22 mouse cellular contexts compared by ENCODE assay signal in genomic region chr17:25583858-25584257, GRCm38 (mm10). TPM values are rescaled to one million over a fixed set of nuclear protein-coding genes. Genes with fewer than 3 reads are reported as not detected.
A peak's percentile ranks its signal among the peaks of the same experiment; 100 is the strongest.
DNase-seq lines count a peak whose midpoint lies in the region; ATAC-seq lines count a peak whose summit lies in the region.
"Had no signal": no experiment of that assay in that cellular context is flagged by ENCODE, and none has a peak within 500 bp of the region (broad histone marks: within the 10 kb centered on the region; RNA-seq: fewer than 3 reads in every experiment).

No protein-coding gene starts in this region.

- WGBS in liver, embryonic 11.5 days = 37% methylated on average over 8 of the region's 8 CpGs
- 19% methylated on average over 8 of the region's 8 CpGs for WGBS in liver, embryonic 12.5 days (ENCODE audit: insufficient replicate concordance)
- WGBS in kidney, embryonic 14.5 days = 85% methylated on average over 8 of the region's 8 CpGs
- 94% methylated on average over 8 of the region's 8 CpGs for WGBS in midbrain, embryonic 16.5 days

- ATAC-seq in liver, embryonic 11.5 days (replicated peaks; ENCODE audit: low FRiP score) = peak; percentile 57
- no peak for ATAC-seq in liver, embryonic 12.5 days
- peak; percentile 75 for ATAC-seq in megakaryocyte, adult 5-6 weeks (ENCODE audit: poor library complexity, severe bottlenecking)
- no peak for ATAC-seq in kidney, embryonic 14.5 days (ENCODE audit: low FRiP score, low TSS enrichment)
- ATAC-seq in midbrain, embryonic 16.5 days = no peak
- ATAC-seq: forebrain, embryonic 14.5 days; hindbrain, embryonic 16.5 days; intestine, postnatal 0 days; midbrain, embryonic 15.5 days had no signal

- H3K27ac ChIP-seq in liver, embryonic 11.5 days (ENCODE audit: low read depth, low read length) = no peak overlapping the region
- H3K27ac ChIP-seq in liver, embryonic 12.5 days = no peak overlapping the region
- H3K27ac ChIP-seq in kidney, embryonic 14.5 days (ENCODE audit: low read depth, low read length) = no peak overlapping the region
- no peak overlapping the region for H3K27ac ChIP-seq in midbrain, embryonic 16.5 days (ENCODE audit: low read length)
- H3K27ac ChIP-seq: embryonic facial prominence, embryonic 13.5 days; heart, embryonic 15.5 days; kidney, postnatal 0 days; limb, embryonic 10.5 days; liver, embryonic 14.5 days; midbrain, embryonic 15.5 days had no signal

- no peaks in the 10 kb centered on the region for H3K27me3 ChIP-seq in liver, embryonic 11.5 days (replicated peaks; ENCODE audit: control insufficient read depth, insufficient read depth, low read length)
- H3K27me3 ChIP-seq in liver, embryonic 12.5 days (replicated peaks) = no peaks in the 10 kb centered on the region
- H3K27me3 ChIP-seq in kidney, embryonic 14.5 days (ENCODE audit: control insufficient read depth, insufficient read depth, low read length) = no peaks in the 10 kb centered on the region
- no peaks in the 10 kb centered on the region for H3K27me3 ChIP-seq in midbrain, embryonic 16.5 days (ENCODE audit: control insufficient read depth, insufficient read depth, low read depth, low read length)
- H3K27me3 ChIP-seq: embryonic facial prominence, embryonic 13.5 days; heart, embryonic 15.5 days; midbrain, embryonic 15.5 days had no signal

- no peak overlapping the region for H3K9ac ChIP-seq in liver, embryonic 11.5 days (ENCODE audit: low read depth, low read length)
- H3K9ac ChIP-seq in liver, embryonic 12.5 days = no peak overlapping the region
- H3K9ac ChIP-seq in kidney, embryonic 14.5 days (ENCODE audit: low read depth, low read length) = no peak overlapping the region
- no peak overlapping the region for H3K9ac ChIP-seq in midbrain, embryonic 16.5 days (ENCODE audit: low read depth, low read length)
- H3K9ac ChIP-seq: embryonic facial prominence, embryonic 13.5 days; heart, embryonic 15.5 days; liver, embryonic 14.5 days; midbrain, embryonic 15.5 days had no signal

- H3K36me3 ChIP-seq in liver, embryonic 11.5 days (ENCODE audit: control insufficient read depth, insufficient read depth, low read length) = peaks cover 2% of the 10 kb centered on the region; the same call in 1 of the 2 replicates
- peaks cover 34% of the 10 kb centered on the region for H3K36me3 ChIP-seq in liver, embryonic 12.5 days
- H3K36me3 ChIP-seq in kidney, embryonic 14.5 days (ENCODE audit: control insufficient read depth, insufficient read depth, low read length) = peaks cover 25% of the 10 kb centered on the region
- H3K36me3 ChIP-seq in midbrain, embryonic 16.5 days (ENCODE audit: control insufficient read depth, insufficient read depth, low read length) = no peaks in the 10 kb centered on the region
- H3K36me3 ChIP-seq: midbrain, embryonic 15.5 days had no signal

- no peak overlapping the region for H3K4me2 ChIP-seq in liver, embryonic 11.5 days
- H3K4me2 ChIP-seq in liver, embryonic 12.5 days = no peak overlapping the region; the same call in 1 of the 2 replicates
- H3K4me2 ChIP-seq in kidney, embryonic 14.5 days (replicated peaks; ENCODE audit: low read depth, low read length) = no peak overlapping the region
- no peak overlapping the region for H3K4me2 ChIP-seq in midbrain, embryonic 16.5 days (ENCODE audit: low read length)
- H3K4me2 ChIP-seq: embryonic facial prominence, embryonic 13.5 days; heart, embryonic 15.5 days; midbrain, embryonic 15.5 days had no signal

- DNase-seq in liver, embryonic 11.5 days (ENCODE audit: low spot score) = no peak
- peak; percentile 28 for DNase-seq in c-Kit-positive CD71-negative TER-119-negative erythroid progenitor cells, embryonic 14.5 days (ENCODE audit: low read depth)
- no peak for DNase-seq in left cerebral cortex, postnatal 14 days (ENCODE audit: low spot score in 2 of 2)
- no peak for DNase-seq in layer of hippocampus, postnatal 36 days
- DNase-seq: adrenal gland, postnatal 25 days; cerebellum, adult 9-10 months; gastrocnemius, postnatal 25 days; heart, postnatal 4 days; thymus, postnatal 36 days had no signal

- intact Hi-C loops in left cerebral cortex, postnatal 14 days (cut with DNase I) = no loop called here

- peaks cover 14% of the 10 kb centered on the region for H3K4me1 ChIP-seq in liver, embryonic 11.5 days (replicated peaks; ENCODE audit: control insufficient read depth, insufficient read depth, low read length)
- peaks cover 36% of the 10 kb centered on the region for H3K4me1 ChIP-seq in liver, embryonic 12.5 days
- 0 out of 2 replicates have a peak, but pooled peaks cover 5% of the 10 kb centered on the region for H3K4me1 ChIP-seq in kidney, embryonic 14.5 days (ENCODE audit: control insufficient read depth, insufficient read depth, low read length)
- peaks cover 6% of the 10 kb centered on the region; the same call in 1 of the 2 replicates for H3K4me1 ChIP-seq in midbrain, embryonic 16.5 days (ENCODE audit: control insufficient read depth, insufficient read depth, low read length)

- H3K4me3 ChIP-seq in liver, embryonic 11.5 days (ENCODE audit: low read depth, low read length) = no peak overlapping the region
- H3K4me3 ChIP-seq in liver, embryonic 12.5 days = no peak overlapping the region
- H3K4me3 ChIP-seq in kidney, embryonic 14.5 days (ENCODE audit: low read length) = no peak overlapping the region
- H3K4me3 ChIP-seq in midbrain, embryonic 16.5 days (ENCODE audit: low read depth, low read length) = no peak overlapping the region
- H3K4me3 ChIP-seq: embryonic facial prominence, embryonic 13.5 days; heart, embryonic 15.5 days; limb, embryonic 10.5 days; midbrain, embryonic 15.5 days had no signal

- H3K9me3 ChIP-seq in liver, embryonic 11.5 days (ENCODE audit: control insufficient read depth, low read length) = no peaks in the 10 kb centered on the region
- H3K9me3 ChIP-seq in liver, embryonic 12.5 days (replicated peaks) = no peaks in the 10 kb centered on the region
- H3K9me3 ChIP-seq in kidney, embryonic 14.5 days (ENCODE audit: control insufficient read depth, low read length) = no peaks in the 10 kb centered on the region
- H3K9me3 ChIP-seq in midbrain, embryonic 16.5 days (replicated peaks; ENCODE audit: control insufficient read depth, low read length, poor library complexity, severe bottlenecking) = no peaks in the 10 kb centered on the region
- H3K9me3 ChIP-seq: embryonic facial prominence, embryonic 13.5 days; heart, embryonic 15.5 days; limb, embryonic 10.5 days; midbrain, embryonic 15.5 days had no signal

RNA-seq across cellular contexts. Expression of gene Lmf1, which starts 5.0 kb away (rescaled TPM):
- polyA plus RNA-seq in liver, embryonic 11.5 days (2014; fragmentation: Nextera tagmentation; extraction: Ambion mirVana) = 23.8 and 29.1 TPM in 2 replicates
- polyA plus RNA-seq in liver, embryonic 12.5 days (2016; fragmentation: Nextera tagmentation; extraction: Ambion mirVana) = 14.4 and 15.0 TPM in 2 replicates
- 37.8 and 38.4 TPM in 2 replicates for total RNA-seq in megakaryocyte, adult 5-6 weeks (2015)
- total RNA-seq in megakaryocyte, adult 5-6 weeks (2017) = 16.7 and 17.0 TPM in 2 replicates
- 10 to 100 TPM; 22.1 to 23.4 TPM for total RNA-seq in left cerebral cortex, postnatal 14 days (2021)
- polyA plus RNA-seq in kidney, embryonic 14.5 days (2014; fragmentation: Nextera tagmentation; extraction: Ambion mirVana) = 21.3 and 29.8 TPM in 2 replicates
- 10 to 100 TPM; 28.3 to 28.8 TPM for total RNA-seq in layer of hippocampus, postnatal 36 days (2021)
- polyA plus RNA-seq in midbrain, embryonic 16.5 days (2015; fragmentation: Nextera tagmentation; extraction: Ambion mirVana) = 20.4 and 20.6 TPM in 2 replicates

RNA-seq across cellular contexts. Expression of gene Sox8, which starts 13.4 kb away (rescaled TPM):
- polyA plus RNA-seq in liver, embryonic 11.5 days (2014; fragmentation: Nextera tagmentation; extraction: Ambion mirVana) = 2.4 and 3.0 TPM in 2 replicates
- polyA plus RNA-seq in liver, embryonic 12.5 days (2016; fragmentation: Nextera tagmentation; extraction: Ambion mirVana) = 0.52 and 0.65 TPM in 2 replicates
- not detected in 2 replicates for total RNA-seq in megakaryocyte, adult 5-6 weeks (2015)
- not detected in 2 replicates for total RNA-seq in megakaryocyte, adult 5-6 weeks (2017)
- 10 to 100 TPM; 62.2 to 70.1 TPM for total RNA-seq in left cerebral cortex, postnatal 14 days (2021)
- 6.5 and 8.5 TPM in 2 replicates for polyA plus RNA-seq in kidney, embryonic 14.5 days (2014; fragmentation: Nextera tagmentation; extraction: Ambion mirVana)
- total RNA-seq in layer of hippocampus, postnatal 36 days (2021) = 10 to 100 TPM; 55.1 to 57.5 TPM
- polyA plus RNA-seq in midbrain, embryonic 16.5 days (2015; fragmentation: Nextera tagmentation; extraction: Ambion mirVana) = 10.1 and 16.2 TPM in 2 replicates

Comparison
In these comparisons a context has a peak if more than half of its experiments do, and no peak if none do; other contexts are left out.
1. ATAC-seq: peak in liver, embryonic 11.5 days (single experiment) and megakaryocyte, adult 5-6 weeks (single experiment); none in liver, embryonic 12.5 days (single experiment), kidney, embryonic 14.5 days (single experiment) and midbrain, embryonic 16.5 days (single experiment).